Mouse (Mus musculus): Measurements from ENCODE around the gene Pms2. TPM values are rescaled to one million over a fixed set of nuclear protein-coding genes. Genes with fewer than 3 reads are reported as not detected.
A peak's percentile ranks its signal among the peaks of the same experiment; 100 is the strongest.

Pms2 gene
- polyA plus RNA-seq, 1 experiment from 2014 or later: 16.7 TPM

DNA sequence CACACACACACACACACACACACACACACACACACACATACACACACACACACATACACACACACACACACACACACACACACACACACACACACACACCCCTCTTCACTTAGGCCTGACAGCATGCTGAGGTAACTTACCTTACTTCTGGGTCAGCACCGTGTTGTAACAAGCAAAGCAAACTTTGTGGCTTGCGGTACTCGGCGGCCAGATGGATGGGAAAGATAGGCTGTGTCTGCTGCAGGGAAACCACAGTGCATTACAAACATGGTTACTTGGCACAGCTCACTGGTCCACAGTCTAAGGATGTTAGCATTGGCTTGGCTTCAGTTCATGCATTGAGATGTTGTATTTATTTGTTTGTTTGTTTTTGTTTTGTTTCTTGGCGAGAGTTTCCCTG, 16.4 kb upstream of the Pms2 start:
- WGBS: 53% methylated on average over 5 of the region's 5 CpGs
- H3K36me3 ChIP-seq (ENCODE audit: insufficient read depth, low read length): peaks cover 44% of the 10 kb centered on the region
- ATAC-seq (replicated peaks; ENCODE audit: low FRiP score, low read depth): no peak
- H3K4me3 ChIP-seq (replicated peaks; ENCODE audit: low read depth, low read length): no peak overlapping the region
- no peak for DNase-seq (ENCODE audit: low spot score)
- H3K27me3 ChIP-seq (ENCODE audit: insufficient read depth, low read length): no peaks in the 10 kb centered on the region
- no peak overlapping the region for H3K4me2 ChIP-seq (ENCODE audit: low read length)
- TF ChIP-seq CTCF (IDR thresholded peaks at IDR 0.05; ENCODE audit: low read depth): no peak
- H3K9ac ChIP-seq (ENCODE audit: low read depth, low read length): no peak overlapping the region
- no peaks in the 10 kb centered on the region for H3K9me3 ChIP-seq (replicated peaks; ENCODE audit: low read length)
- H3K4me1 ChIP-seq (replicated peaks; ENCODE audit: insufficient read depth, low read length): no peaks in the 10 kb centered on the region
- H3K27ac ChIP-seq: no peak overlapping the region

GRCm38 (mm10) chr5:143897635-143898330, 12.0 kb upstream of the Pms2 start, which contains the start of gene Ankrd61:
Gene Ankrd61, minus strand, starts transcription at chr5:143897685.
- Histone ChIP-seq H3K27me3 (ENCODE audit: insufficient read depth, low read length) (no peaks in the 10 kb centered on the region), H3K36me3 (ENCODE audit: insufficient read depth, low read length) (peaks cover 46% of the 10 kb centered on the region), H3K27ac (no peak within 1 kb of the TSS), H3K4me2 (ENCODE audit: low read length) (no peak within 1 kb of the TSS), H3K9ac (ENCODE audit: low read depth, low read length) (no peak within 1 kb of the TSS), H3K4me1 (replicated peaks; ENCODE audit: insufficient read depth, low read length) (no peaks in the 10 kb centered on the region), H3K4me3 (replicated peaks; ENCODE audit: low read depth, low read length) (no peak within 1 kb of the TSS), H3K9me3 (replicated peaks; ENCODE audit: low read length) (no peaks in the 10 kb centered on the region)
- DNase-seq (ENCODE audit: low spot score) (no peak), ATAC-seq (replicated peaks; ENCODE audit: low FRiP score, low read depth) (no peak)
- no peak for TF ChIP-seq CTCF (IDR thresholded peaks at IDR 0.05; ENCODE audit: low read depth)
- 84% methylated on average over 14 of the region's 14 CpGs for WGBS

DNA sequence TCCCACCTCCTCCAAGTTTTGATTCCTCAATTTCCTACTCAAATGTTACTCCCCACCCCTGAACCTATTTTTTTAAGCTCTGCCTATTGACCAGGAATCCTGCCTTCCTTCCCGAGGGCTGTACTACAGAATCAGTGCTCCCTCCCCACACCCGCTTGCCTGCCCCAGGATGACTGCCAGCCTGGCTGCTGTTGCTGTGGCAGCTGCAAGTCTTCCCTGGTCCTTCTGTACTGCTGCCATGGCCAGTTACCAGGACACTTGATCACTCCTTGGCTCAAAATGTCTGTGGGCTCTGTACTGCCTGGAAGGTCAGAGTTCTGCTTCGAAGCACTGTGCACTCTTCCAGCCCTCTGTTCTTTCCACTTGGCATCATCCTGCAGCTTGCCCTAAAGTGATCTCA, 7.7 kb upstream of the Pms2 start:
- Histone ChIP-seq H3K4me1 (replicated peaks; ENCODE audit: insufficient read depth, low read length) (no peaks in the 10 kb centered on the region), H3K4me2 (ENCODE audit: low read length) (no peak overlapping the region), H3K4me3 (replicated peaks; ENCODE audit: low read depth, low read length) (no peak overlapping the region), H3K9ac (ENCODE audit: low read depth, low read length) (no peak overlapping the region), H3K27me3 (ENCODE audit: insufficient read depth, low read length) (no peaks in the 10 kb centered on the region), H3K9me3 (replicated peaks; ENCODE audit: low read length) (no peaks in the 10 kb centered on the region), H3K27ac (no peak overlapping the region; the same call in 1 of the 2 replicates), H3K36me3 (ENCODE audit: insufficient read depth, low read length) (peaks cover 63% of the 10 kb centered on the region)
- no peak for ATAC-seq (replicated peaks; ENCODE audit: low FRiP score, low read depth)
- 64% methylated on average over 3 of the region's 3 CpGs for WGBS
- no peak for DNase-seq (ENCODE audit: low spot score)
- TF ChIP-seq CTCF (IDR thresholded peaks at IDR 0.05; ENCODE audit: low read depth): no peak

- TF ChIP-seq CTCF (IDR thresholded peaks at IDR 0.05; ENCODE audit: low read depth): no peak
- peaks cover 49% of the 10 kb centered on the region for H3K36me3 ChIP-seq (ENCODE audit: insufficient read depth, low read length)
- H3K9me3 ChIP-seq (replicated peaks; ENCODE audit: low read length): no peaks in the 10 kb centered on the region
- H3K27me3 ChIP-seq (ENCODE audit: insufficient read depth, low read length): no peaks in the 10 kb centered on the region
- ATAC-seq (replicated peaks; ENCODE audit: low FRiP score, low read depth): no peak
- H3K4me3 ChIP-seq (replicated peaks; ENCODE audit: low read depth, low read length): no peak overlapping the region
- no peak overlapping the region for H3K27ac ChIP-seq
- no peaks in the 10 kb centered on the region for H3K4me1 ChIP-seq (replicated peaks; ENCODE audit: insufficient read depth, low read length)
- DNase-seq (ENCODE audit: low spot score): no peak
- 86% methylated on average over 4 of the region's 4 CpGs for WGBS
- no peak overlapping the region for H3K4me2 ChIP-seq (ENCODE audit: low read length)
- no peak overlapping the region for H3K9ac ChIP-seq (ENCODE audit: low read depth, low read length)
Observed at GRCm38 (mm10) chr5:143903813-143904212, 6.0 kb upstream of the Pms2 start.

- Histone ChIP-seq H3K4me3 (replicated peaks; ENCODE audit: low read depth, low read length) (no peak overlapping the region), H3K27me3 (ENCODE audit: insufficient read depth, low read length) (no peaks in the 10 kb centered on the region), H3K9me3 (replicated peaks; ENCODE audit: low read length) (no peaks in the 10 kb centered on the region), H3K4me2 (ENCODE audit: low read length) (no peak overlapping the region), H3K4me1 (replicated peaks; ENCODE audit: insufficient read depth, low read length) (no peaks in the 10 kb centered on the region), H3K27ac (no peak overlapping the region), H3K36me3 (ENCODE audit: insufficient read depth, low read length) (peaks cover 32% of the 10 kb centered on the region), H3K9ac (ENCODE audit: low read depth, low read length) (no peak overlapping the region)
- ATAC-seq (replicated peaks; ENCODE audit: low FRiP score, low read depth) (no peak), DNase-seq (ENCODE audit: low spot score) (no peak)
- no peak for TF ChIP-seq CTCF (IDR thresholded peaks at IDR 0.05; ENCODE audit: low read depth)
- WGBS: 74% methylated on average over 8 of the region's 8 CpGs
Observed at GRCm38 (mm10) chr5:143906429-143906828, 3.3 kb upstream of the Pms2 start.

GRCm38 (mm10) chr5:143908926-143909325, 838 bp upstream of the Pms2 start:
- H3K27ac ChIP-seq: peak overlapping the region; percentile 79
- under 1% methylated on average over 9 of the region's 9 CpGs for WGBS
- peak overlapping the region; percentile 64 for H3K9ac ChIP-seq (ENCODE audit: low read depth, low read length)
- peaks cover 12% of the 10 kb centered on the region; the same call in 1 of the 2 replicates for H3K36me3 ChIP-seq (ENCODE audit: insufficient read depth, low read length)
- H3K27me3 ChIP-seq (ENCODE audit: insufficient read depth, low read length): no peaks in the 10 kb centered on the region
- ATAC-seq (replicated peaks; ENCODE audit: low FRiP score, low read depth) (no peak), DNase-seq (ENCODE audit: low spot score) (no peak)
- peak overlapping the region; percentile 50 for H3K4me3 ChIP-seq (replicated peaks; ENCODE audit: low read depth, low read length)
- peak overlapping the region; percentile 81 for H3K4me2 ChIP-seq (ENCODE audit: low read length)
- H3K4me1 ChIP-seq (replicated peaks; ENCODE audit: insufficient read depth, low read length): no peaks in the 10 kb centered on the region
- no peak for TF ChIP-seq CTCF (IDR thresholded peaks at IDR 0.05; ENCODE audit: low read depth)
- H3K9me3 ChIP-seq (replicated peaks; ENCODE audit: low read length): no peaks in the 10 kb centered on the region
